Mouse (Mus musculus): ENCODE data around the gene Nanog.
"Not testable (repeated sequence)": the region's sequence is repeated elsewhere in the genome, so short reads cannot be mapped to it uniquely, and the experiment has no call there.

Nanog gene

DNA sequence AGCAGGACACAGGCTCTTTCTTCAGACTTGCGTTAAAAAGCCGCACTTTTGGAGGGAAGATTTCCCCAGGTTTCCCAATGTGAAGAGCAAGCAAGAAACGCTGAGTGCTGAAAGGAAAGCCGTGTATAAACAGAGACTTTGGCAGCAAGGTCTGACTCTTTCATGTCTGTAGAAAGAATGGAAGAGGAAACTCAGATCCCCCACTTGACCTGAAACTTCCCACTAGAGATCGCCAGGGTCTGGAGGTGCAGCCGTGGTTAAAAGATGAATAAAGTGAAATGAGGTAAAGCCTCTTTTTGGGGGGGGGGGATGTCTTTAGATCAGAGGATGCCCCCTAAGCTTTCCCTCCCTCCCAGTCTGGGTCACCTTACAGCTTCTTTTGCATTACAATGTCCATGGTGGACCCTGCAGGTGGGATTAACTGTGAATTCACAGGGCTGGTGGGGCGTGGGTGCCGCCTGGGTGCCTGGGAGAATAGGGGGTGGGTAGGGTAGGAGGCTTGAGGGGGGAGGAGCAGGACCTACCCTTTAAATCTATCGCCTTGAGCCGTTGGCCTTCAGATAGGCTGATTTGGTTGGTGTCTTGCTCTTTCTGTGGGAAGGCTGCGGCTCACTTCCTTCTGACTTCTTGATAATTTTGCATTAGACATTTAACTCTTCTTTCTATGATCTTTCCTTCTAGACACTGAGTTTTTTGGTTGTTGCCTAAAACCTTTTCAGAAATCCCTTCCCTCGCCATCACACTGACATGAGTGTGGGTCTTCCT is at the start of gene Nanog:
TSS of gene Nanog (plus strand) at position 454 of the 765 bp plus-strand sequence.
- DNase-seq (ENCODE audit: low spot score), result no peak

DNA sequence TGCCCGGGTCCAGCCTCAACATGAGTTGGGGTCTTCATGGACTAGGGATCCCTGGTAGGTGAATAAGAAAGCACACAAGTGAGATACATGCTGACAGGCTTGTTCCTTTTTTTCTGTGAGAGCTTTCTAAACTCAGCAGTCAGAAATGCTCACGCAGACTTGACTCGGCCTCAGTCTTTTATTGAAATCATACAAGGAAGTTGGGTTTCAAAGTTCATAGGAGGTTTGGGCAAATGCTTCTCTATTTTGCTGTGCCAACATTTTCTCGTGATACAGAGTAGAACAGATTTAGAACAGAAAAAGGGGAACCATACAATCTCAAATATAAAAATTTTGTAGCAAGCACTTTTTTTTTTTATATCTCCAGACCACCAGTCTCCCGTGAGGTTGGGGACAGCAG is 49.7 kb upstream of the Nanog start:
- DNase-seq (ENCODE audit: low spot score), result no peak

DNA sequence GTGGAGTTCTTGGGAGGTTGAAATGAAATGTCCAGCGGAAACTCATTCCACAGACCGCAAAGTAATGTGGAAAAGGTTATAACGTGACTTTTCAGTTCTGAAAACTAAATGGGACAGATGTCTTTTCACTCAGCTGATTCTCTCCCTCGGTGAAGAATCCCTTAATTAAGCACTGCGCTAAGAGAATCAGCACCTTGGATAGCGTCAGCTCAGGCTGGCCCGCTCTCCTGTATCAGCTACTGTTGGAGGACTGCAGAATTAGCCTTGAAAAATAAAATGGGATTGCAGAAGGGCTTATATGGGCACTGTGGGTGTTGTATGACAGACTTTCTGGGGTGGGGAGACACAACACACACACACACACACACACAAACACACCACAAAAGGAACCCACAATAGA is 47.7 kb upstream of the Nanog start:
- DNase-seq (ENCODE audit: low spot score), result no peak

DNA sequence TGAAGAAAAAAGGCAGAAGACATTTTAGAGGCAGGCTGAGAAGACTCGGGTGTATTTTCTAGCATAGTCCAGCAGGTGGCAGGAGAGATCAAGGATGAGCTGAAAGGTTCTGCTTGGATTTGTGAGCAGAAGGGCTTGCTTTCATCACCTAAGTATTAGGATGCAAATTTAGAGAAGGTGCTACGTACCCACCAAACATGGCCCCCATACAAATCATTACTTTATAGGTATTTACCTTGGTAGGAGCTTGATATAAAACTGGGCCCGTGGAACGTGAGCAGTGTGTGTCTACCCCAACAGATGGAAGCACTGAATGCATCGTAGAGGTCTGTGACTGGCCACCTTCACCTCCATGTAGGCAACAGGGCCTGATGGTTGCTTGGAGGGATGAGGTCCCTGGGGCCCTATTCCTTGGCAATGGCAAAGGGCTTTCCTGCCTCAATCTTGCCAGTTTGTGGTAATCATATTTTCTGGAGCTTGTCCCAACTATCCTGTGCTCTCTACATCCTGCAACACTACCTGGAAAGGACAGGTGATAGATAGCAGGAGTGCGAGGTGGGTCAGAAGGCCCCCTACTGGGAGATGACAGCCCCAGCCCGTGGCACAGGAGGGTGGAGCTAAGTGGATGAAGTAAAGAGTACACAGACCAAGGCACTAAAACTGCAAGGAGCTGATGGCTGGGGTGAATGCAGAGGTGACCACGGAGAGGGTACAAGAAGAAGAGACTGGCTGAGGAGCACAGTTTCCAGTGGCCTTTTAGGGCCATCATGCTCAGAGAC is 46.5 kb upstream of the Nanog start:
- no peak for DNase-seq (ENCODE audit: low spot score)

DNA sequence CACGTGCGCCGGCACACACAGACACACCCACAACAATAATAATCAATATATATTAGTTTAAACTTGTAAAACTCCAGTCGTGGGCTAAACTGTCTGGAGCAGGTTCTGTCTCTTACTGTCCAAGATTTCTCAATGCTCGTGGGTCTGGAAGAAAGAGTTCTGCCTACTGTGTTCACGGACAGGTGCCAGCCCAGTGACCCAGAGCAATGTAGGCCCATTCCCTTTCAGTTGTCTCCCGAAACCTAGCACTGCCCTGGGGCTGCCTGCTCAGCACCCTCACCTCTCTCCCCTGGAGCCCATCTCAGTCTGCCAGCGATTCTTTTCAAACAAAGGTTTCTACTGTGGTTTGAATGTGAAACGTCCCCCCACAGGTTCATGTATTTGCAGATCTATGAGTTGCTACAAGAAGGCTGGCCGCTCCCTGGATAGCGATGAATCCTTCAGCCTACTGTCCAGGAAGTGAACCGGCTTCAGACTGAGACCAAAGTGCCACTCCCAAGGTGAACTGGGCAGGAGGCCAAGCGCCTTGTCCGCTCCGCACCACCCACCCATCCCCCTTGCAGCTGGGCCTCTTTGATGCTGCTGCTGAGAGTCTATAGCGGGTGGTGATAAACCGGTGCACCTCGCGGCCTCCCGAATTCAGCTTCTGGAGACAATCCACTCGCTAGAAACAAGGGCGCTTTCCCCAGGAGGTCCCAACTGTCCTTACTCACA is 44.6 kb upstream of the Nanog start:
- DNase-seq (ENCODE audit: low spot score), result no peak

DNA sequence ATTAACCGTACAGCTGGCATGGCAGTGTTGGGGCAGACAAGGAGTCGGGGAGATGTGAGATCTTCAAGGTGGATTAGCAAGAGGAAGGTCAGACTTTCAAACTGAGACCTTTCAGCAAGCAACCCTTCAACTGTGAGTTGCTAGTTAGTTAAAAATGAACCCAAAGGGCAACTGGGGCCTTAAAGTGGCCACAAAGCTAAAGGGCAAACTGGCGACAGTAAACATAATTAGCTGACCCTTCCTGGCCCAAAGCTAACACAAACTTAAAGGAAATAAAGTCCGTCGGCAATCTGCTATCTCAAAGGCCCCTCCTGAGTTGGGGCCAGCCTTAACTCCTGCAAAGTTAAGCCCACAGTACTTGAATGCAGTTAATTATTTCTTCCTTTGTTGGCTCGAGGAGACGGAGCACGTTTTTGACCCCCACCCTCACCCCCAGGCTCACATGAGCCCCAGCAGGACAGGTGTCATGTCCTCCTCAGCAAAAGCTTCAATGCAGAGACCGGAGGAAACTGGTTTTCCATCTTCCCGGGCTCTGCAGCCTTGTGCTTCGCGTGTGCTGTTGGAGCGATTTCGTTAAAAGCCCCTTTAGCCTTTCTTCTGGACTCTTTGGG is 43.6 kb upstream of the Nanog start:
- no peak for DNase-seq (ENCODE audit: low spot score)

DNA sequence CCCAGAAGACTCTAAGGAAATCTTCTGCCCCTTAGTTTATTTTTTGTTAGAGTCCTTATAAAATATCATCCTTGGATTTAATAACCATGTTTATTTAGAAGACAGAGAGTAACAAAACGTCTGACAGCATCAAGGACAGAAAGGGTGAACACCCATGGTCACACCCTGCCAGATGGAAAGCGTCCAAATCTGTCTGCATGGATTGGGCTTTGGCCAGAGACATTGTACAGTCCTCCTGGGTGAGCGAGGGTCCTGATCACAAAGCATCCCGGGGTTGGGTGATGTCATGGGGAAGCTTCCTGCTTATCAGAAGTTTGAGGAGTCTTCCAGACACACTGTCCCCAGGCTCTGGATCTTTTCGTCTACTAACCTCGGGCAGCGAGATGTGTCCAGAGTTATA is 41.4 kb upstream of the Nanog start:
- no peak for DNase-seq (ENCODE audit: low spot score)

DNA sequence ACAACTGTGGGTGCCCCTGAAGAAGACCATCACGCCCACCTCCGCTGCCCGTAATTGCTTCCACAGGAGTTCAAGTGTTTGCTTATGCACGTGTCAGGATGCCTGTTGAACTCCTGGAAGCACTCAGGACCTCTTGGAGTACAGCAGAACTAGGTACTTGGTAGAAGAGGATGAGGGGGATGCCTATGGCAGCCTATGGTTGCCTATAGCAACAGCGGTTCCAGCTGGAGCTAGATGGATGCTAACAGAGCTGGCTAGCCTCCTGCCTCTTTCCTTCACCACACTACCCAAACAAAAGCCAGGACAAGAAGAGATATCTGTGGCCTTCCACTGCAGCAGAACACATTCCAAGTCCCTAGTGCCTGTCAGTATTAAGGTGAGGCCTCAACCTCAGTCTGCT is 39.6 kb upstream of the Nanog start:
- DNase-seq (ENCODE audit: low spot score), result no peak

DNA sequence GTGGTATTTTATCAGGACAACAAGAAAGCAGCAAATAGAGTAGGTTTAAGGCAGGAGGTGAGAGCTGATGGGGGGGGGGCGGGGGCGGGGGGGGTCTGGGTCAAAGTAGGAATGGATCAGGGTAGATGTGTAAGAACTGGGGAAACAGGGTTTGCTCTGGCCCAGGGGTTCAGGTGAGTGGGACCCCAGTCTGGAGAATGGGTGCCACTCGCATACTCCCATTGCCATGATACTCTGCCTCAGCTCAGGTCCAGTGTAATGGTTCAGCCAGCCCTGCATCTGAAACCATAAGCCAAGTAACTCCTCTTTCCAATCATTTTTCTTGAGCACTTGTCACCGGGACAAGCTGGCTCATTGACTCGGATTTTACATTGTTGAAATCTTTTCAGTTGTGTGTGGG is 38.5 kb upstream of the Nanog start:
- DNase-seq (ENCODE audit: low spot score), result no peak

DNA sequence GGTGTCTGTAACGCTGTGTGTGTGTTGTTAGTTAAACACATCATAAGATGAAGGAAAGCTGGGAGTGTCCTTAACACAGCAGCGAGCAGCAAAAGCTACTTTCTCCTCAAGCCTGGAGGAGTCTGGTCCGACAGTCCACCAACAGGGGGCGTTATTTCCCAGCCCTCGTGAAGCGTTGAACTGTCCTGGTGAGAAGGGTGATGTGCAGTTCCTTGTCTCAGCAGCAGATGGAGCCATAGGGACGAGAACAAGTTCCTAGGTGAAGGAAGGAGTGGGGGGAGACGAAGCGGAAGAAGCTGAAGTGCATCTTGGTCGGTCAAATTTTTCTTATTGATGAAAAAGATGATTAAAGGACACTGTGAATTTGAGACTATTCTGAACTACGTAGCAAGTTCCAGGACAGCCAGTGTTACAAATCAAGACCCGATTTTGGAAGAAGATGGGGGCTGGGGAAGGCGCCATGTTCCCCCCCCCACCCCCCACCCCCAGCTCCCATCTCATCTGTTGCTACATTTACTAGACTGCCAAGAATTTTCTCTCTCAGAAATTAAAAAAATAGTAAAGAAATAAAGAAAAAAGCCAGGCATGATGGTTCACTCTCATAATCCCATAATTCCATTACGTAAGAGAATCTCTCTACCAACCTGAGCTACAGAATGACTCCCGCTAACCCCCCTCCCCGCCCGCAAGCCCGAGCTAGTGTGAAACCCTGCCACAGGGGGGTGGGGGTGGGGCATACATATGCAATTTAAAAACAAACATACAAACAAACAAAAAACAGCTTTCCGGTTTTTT is 37.7 kb upstream of the Nanog start:
- peak; percentile 97 for DNase-seq (ENCODE audit: low spot score)

DNA sequence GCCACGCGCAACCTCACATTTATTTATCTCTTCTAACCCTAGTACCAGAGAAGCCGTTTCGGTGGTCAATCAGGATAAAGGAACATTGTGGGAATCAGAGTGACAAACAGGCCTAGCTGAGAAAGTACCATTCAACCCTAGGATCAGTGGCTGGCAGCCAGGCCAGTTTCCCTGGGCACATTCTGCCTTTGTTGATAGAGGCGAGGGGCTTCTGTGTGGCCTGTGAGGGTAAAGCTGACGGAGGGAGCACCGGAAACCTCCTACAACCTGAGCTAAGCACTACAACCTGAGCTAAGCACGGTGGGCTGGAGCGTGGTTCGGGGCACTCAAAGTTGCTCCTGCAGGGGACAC is 37.1 kb upstream of the Nanog start:
- DNase-seq (ENCODE audit: low spot score), result no peak

DNA sequence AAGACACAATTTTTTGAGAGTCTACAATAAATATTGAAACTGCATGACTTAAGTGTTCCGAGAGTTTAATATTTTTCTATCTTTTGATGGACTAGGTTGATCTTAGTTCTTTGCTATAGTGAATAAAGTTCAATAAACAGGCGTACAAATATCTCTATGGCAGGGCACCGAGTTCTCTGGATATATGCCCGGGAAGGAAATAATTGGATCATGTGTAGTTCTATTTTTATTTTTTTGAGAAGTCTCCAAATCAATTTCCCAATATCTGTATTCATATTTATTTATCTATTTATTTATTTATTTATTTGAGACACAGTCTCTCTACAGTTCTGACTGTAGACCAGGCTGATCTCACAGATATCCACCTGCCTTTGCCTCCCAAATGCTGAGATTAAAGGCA is 36.4 kb upstream of the Nanog start:
- DNase-seq (ENCODE audit: low spot score), result no peak

DNA sequence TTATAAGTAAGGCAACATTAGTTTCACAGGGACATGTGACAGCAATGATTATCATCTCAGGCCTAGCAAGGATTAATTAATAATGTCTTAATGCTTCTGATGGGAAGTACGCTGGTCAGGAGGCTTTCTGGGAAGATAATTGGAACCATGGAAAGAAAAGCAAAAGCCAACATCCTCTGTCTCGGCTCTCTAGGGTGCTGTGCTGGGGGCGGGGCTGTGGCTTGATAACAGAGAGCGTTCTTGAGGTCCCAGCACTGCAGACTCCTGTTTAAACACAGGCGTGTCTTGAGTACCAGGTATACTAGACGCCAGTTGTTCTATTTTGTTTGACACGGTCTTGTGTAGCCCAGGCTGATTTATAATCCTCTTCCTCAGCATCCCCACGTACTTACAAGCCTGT is 34.5 kb upstream of the Nanog start:
- DNase-seq (ENCODE audit: low spot score), result no peak

DNA sequence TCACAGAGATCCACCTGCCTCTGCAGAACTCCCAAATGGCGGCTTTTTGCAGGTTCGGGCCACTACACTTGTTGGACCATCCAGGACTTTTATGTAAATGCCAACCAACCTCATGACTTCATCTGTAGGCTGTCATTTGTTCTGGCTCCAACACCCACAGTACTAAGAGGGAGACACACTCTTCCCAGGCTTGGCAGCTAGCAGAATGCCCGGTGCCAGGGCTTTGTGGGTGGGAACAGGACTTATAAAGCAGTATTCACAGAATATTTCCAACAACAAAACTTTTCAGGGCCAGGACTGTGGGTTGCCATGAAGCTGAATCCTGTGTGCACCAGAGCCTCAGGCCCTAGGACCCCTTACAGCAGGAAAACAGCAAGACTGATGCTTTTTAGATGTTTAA is 24.6 kb upstream of the Nanog start:
- peak; percentile 57 for DNase-seq (ENCODE audit: low spot score)

DNA sequence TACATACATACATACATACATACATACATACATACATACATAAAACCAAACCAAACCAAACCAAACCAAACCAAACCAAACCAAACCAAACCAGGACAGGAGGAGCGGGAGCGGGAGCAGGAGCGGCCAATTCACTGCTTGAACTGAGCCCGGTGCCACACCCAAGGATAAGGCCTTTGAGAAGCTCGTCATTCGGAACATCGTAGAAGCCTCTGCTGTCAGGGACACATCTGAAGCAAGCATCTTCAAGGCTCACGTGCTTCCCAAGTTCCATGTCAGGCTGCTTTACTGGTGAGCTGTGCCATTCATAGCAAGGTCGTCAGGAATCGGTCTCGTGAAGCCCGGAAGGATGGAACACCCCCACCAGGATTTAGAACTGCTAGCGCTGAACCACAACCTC is 20.6 kb upstream of the Nanog start:
- no peak for DNase-seq (ENCODE audit: low spot score)

DNA sequence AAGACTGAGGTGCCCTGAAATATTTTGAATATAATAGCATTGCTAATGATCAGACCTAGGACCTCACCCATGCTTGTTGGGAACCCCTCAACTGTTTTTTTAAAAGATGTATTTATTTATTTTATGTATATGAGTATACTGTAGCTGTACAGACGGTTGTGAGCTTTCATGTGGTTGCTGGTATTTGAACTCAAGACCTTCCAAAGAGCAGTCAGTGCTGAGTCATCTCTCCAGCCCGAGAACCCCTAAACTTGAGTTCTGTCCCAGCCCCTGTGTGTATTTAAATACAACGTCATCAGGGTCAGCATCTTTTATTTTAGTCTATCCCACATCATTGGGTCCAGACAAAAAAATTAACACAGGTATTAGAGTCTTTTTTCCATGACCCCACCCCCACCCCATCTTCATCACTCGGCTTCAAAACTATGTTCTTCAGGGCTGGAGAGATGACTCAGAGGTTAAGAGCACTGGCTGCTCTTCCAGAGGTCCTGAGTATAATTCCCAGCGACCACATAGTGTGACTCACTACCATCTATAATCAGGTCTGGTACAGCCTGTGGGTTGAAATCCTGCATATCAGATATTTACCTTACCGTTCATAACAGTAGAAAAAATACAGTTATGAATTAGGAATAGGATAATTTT is 17.8 kb upstream of the Nanog start:
- no peak for DNase-seq (ENCODE audit: low spot score)

DNA sequence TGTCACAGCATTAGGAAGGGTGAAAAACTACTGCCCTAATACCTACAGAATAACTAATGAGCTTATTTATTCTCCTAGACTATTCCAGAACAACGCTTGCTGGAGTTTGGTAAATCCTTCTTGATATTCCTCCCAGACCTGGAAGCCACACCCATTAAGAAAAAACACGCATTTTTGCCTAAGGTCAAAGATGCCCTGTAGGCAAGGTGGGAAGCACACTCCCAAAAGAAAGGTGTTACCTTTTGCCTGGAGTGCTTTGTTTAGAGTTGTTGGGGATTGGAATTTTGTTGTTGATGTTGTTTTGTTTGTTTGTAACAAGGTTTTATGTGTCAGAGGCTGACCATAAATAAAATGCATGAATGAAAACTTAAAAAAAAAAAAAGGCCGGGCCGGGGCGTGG is 17.2 kb upstream of the Nanog start:
- DNase-seq (ENCODE audit: low spot score), result no peak

DNA sequence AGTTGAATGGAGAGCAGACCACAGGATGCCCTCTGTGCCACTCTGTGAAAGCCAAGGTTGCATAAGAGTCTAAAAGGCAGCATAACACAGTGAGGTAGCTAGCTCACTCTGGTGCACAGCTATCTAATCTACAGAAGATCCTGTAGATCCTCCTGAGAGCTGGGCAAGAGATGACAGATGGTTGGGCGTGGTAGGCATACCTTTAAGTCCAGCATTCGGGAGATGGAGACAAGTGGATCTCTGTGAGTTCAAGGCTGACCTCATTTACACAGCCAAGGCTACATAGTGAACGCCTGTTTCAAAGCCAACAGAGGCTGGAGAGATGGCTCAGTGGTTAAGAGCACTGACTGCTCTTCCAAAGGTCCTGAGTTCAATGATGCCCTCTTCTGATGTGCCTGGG is 11.9 kb upstream of the Nanog start:
- DNase-seq (ENCODE audit: low spot score), result no peak

DNA sequence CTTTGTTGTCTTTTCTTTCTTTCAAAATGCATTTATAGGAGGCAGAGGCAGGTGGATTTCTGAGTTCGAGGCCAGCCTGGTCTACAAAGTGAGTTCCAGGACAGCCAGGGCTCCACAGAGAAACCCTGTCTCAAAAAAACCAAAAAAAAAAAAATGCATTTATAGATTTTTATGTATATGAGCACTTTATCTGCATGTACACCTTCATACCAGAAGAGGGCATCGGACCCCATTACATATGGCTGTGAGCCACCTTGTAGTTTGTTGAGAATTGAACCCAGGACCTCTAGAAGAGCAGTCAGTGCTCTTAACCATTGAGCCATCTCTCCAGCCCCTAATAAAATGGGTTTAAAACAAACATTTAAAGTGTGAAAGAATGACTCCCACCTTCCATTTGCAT is 7.7 kb upstream of the Nanog start:
- not testable (repeated sequence) for DNase-seq (ENCODE audit: low spot score)

DNA sequence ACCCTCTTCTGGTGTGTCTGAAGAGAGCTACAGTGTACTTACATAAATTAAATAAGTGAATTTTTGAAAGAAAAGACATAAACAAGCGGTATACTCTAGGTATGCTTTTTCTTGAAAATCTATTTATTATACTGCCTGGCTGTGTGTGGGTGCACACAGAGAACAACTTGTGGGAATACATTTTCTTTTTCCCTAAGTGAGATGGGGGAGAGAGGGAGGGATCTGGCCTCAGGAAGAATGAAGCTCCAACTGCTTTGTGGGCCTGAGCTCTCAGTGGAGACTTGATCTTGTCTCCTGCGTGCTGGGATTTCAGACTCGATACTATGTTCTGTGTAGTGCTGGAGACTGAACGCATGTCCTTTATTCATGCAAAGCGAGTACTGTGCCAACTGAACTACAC is 5.5 kb upstream of the Nanog start:
- no peak for DNase-seq (ENCODE audit: low spot score)

DNA sequence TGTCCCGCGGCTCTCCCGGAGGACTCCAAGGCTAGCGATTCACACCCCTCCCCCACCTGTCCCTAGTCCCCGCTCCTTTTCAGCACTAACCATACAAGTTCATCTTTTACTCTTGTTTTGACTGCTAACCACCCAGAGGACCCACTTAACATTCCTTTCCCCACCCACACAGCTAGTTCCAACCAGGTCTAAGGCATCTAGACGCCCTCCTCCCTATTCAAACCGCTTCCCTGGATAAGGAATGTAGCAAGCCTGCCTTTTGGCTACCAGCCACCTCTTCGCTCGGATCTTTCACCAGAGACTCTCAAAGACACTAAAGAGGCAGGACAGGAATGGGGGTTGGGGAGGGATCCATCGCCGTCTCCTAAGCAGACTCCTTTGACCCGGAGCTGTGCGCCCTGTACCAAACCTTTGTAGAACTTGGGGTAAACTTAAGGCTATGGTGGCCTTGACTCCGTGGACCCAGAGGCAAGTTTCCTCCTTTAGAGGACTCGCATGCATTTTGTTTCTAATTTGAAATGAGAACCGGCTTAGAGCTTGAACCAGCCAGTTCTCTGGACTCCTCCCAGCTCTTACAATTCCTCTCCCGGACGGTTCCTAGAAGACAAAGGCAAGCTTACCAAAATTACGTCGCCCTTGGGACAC is 4.7 kb upstream of the Nanog start:
- no peak for DNase-seq (ENCODE audit: low spot score)
